Mouse (Mus musculus): Measurements from ENCODE around the gene Sdcbp2.
"Not testable (repeated sequence)": the region's sequence is repeated elsewhere in the genome, so short reads cannot be mapped to it uniquely, and the experiment has no call there.

Gene Sdcbp2

DNA sequence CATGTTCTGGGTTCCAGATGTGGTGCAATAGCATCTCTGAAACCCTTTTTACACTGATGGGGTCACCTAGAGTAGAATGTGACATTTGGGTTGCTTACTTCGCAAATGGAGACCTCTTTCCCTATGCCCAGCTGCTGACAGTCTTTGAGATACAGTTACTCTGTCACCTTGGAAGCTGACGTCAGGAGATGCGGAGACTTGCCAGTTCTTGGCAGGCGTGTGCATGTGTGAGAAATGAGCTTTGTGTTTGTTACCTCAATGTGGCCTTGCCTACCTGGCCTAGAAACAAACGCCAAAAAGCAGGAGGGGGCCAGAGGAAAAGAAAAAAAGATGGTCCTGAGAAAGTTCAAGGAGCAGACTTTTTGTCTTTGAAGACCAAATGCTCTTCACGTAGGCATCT lies 5.6 kb upstream of the Sdcbp2 start:
- DNase-seq (ENCODE audit: low read depth, low spot score) = no peak

DNA sequence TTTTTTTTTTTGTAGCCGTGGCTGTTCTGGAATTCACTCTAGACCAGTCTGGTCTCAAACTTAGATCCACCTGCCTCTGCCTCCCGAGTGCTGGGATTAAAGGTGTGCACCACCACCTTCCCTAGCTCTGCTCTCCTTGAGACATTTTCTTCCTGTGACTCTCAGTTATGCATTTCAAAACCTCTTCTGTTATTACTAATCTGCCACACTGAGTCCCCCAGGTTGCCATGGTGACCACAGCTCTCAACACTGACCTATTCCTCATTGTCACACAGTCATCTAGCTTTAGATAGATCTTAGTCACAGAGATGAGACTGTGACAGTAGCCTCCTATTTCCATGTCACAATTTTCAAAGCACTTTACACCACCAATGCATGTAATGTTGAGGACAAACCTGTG lies 3.0 kb upstream of the Sdcbp2 start:
- no peak for DNase-seq (ENCODE audit: low read depth, low spot score)

DNA sequence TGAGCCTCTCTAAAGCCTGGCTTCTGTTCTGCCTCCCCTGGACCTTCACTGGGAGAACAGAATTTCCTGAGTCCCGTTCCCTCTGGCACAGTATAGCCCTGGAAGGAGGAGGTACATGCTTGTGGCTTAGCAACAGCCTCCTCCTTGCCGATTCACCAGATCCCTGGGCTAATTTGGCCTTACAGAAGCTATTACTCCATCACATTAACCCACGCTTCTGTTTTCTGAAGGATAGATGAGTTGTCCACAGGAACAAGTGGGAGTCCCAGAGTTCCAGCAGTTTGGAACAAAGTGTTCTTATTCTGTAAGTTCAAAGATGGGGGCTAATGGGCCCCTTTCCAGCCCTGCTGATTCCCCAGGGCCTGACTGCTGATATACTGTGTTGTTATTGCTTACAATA lies 1.2 kb downstream of the Sdcbp2 start:
- no peak for DNase-seq (ENCODE audit: low read depth, low spot score)

DNA sequence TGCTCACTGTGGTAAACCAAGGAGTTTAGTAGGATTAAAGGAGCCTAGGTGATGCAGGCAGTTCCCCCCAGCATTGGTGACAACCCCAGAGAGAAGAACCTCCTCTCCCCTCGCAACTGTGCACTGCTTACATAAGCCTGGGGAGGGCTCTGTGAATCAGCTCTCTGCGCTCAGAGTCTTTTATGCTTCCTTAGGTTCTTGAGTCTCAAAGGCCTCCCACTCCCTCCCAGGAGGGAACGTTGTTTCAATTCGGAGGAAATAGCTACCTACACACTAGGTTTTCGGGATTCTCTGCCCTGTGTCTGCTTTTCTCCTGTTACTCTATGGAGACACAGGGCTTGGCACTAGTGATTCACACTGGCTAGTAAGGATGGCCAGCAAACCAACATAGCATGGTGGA lies 2.2 kb downstream of the Sdcbp2 start:
- no peak for DNase-seq (ENCODE audit: low read depth, low spot score)

DNA sequence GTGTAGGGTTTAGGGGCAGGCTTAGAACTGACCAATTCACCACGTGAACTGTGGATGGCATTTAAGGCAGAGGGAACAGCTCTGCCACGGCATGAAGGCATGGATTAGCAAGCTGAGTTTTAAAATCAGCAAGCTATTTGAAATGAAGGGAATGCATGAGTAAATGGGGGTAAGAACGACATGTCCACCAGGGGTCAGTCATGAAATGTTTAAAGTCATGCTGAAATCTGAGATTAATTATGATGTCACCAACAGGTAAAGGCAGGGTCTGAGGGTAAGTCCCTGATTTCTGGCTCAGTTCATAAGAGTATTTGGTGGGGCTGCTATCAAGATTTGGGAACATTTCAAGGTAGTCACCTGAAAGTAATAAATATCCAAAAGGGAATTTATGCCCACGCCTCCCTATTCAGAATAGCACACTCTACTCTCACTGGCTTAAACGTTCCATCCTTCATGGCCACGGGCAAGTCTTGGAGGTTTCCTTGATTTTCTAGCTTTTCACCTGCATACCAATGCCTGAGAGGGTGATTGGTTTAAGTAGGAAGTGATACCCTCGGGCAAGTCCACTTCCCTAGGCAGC lies 2.8 kb downstream of the Sdcbp2 start:
- DNase-seq (ENCODE audit: low read depth, low spot score) = peak; percentile 56

DNA sequence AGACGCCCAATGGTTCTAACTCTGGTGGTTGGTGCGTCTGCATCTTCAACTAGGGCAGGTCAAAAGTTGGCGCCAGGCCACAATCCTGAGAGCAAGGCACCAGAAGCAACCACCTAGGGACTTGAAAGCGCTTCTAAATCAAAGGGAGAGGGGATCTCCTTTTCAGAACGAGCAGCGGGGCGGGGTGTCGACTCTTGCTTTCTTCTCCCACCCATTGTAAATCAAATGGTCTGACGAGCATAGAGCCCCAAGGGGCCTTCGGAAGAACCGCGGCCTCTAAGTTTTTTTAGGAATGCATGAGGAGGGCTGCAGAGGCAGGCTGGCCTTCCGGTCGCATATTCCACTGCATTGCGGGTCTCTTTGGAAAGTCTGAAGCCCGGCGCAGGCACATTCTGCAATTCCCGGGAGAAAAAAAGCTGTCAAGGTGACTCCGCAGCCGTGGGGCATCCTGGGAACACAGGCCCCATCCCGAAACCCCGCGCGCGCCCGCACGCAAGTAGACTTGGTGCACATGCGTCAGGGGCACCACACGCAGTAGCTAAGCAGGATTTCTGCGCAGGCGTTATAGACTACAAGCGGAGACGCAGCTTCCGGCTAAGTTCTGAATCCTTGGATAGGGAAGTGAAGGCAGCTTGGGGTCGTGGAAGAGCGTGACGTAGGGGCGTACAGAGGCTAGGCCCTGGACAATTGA lies 3.4 kb downstream of the Sdcbp2 start:
- peak; percentile 88 for DNase-seq (ENCODE audit: low read depth, low spot score)

DNA sequence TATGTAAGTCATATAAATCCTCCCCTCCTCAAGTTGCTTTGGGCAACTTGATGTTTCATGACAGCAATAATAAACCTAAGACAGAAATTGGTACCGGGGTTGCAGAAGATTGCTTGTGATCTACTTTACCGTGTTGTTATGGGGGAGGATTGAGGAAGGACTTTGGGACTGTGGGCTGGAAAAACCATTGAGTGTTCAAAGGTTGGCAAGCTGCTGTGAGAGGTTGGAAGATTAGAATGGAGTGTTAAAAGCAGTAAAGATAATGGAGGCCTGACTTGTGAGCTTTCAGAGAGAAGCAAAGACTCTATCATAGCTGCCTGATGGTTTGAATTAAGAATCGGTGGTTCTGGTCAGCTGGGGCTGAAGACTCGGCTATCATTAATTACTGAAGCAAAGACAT lies 6.8 kb downstream of the Sdcbp2 start:
- no peak for DNase-seq (ENCODE audit: low read depth, low spot score)

DNA sequence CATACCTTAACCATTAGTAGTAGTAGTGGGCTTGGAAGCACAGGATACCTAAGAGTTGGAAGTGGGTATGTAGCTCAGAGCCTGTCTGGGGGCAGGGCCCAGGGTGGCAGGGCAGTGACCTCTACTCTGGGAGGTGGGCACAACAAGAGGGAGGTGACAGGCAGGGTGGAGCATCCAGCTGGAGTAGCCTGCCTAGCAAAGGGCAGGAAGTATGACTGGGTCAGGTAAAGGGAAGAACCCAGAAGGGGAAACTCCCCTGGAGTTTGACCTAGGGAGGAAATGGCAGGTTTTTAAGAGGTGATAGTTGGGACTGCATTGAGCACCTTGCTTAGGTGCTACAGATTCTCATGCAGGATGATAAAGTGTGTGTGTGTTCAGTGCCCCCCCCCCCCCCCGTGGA lies 8.5 kb downstream of the Sdcbp2 start:
- DNase-seq (ENCODE audit: low read depth, low spot score) = no peak

DNA sequence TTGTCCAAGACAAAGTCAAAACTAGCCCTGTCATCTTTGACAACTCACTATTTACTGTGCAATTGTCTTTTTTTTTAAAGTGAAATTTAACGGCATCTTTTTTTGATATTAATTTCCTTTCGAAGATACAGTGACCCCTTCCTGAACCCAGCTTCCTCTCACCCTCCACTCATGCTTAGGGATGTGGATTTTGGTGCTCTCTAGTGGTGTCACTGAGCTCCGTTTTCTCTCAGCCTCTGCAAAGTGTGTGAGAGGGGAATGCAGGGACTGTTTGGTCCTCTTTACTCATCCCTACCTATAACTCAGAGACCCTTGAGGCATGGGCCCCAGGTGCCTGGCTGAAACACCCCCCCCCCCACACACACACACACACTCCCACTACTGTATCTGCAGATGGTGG lies 13.5 kb downstream of the Sdcbp2 start:
- no peak for DNase-seq (ENCODE audit: low read depth, low spot score)

DNA sequence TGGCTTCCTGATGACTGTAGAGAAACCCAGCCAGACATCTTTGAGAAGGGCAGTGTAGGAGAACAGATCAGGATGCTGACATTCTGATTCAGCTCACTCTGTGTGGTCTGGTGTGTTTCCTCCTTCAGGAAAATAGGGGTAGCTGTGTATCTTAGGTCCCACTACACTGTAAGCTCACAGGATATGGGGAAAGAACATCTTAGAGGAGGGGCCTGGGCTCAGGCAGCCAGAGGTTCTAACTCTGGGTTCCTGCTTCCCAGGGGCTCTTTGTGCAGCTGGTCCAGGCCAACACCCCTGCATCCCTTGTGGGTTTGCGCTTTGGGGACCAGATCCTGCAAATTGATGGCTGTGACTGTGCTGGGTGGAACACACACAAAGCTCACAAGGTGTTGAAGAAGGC lies 14.4 kb downstream of the Sdcbp2 start:
- DNase-seq (ENCODE audit: low read depth, low spot score) = no peak

DNA sequence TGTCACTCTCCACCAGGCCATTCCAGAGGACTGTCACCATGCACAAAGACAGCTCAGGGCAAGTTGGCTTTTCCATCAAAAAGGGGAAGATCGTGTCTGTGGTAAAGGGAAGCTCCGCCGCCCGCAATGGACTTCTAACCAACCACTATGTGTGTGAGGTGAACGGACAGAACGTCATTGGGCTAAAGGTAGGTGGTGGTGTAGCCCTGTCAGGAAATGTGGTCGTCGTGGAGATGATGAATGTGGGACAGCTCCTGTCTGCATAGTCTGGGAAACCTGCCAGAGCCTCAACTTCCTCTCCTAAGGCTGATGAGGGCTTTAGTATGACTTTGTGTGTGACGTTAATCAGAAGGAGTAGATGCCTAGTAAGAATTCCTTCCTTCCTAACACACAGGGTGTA lies 14.9 kb downstream of the Sdcbp2 start:
- DNase-seq (ENCODE audit: low read depth, low spot score) = no peak

DNA sequence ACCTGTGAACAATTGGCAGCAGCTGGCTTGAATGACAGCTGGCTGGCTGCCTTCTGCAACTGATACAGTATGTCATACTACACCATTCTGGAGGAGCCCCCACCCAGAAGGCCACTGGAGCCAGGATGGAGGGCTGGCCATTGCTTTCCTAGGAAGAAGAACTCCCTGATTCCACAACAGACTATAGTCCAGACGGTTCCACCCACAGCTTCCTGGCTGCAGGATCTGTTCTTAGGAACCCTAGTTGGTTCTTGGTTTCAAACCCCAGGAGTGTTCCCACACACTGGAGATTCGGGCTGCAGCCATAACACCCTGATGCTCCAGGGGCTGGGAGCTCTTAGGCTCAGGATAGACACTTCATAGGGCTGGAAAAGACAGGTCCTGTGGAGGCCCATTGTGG lies 25.6 kb downstream of the Sdcbp2 start:
- no peak for DNase-seq (ENCODE audit: low read depth, low spot score)

DNA sequence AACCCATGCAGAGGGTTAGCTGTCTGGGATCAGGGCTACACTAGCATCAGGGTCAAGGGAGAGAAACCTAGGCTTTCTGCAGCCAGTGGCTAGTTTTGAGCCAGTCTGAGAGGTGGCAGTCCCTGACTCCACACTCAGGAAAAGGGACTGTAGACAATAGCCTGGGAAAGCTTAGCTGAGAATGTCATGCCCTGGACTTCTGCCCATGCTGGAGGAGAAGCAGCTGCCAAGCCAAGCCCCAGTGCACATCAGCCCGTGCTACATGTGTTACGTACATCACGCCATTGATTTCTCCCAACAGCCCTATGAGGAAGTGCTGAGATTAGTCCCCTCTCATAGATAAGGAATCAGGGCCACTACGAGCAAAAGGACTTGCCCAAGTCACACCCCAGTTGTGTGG lies 29.7 kb downstream of the Sdcbp2 start:
- no peak for DNase-seq (ENCODE audit: low read depth, low spot score)

DNA sequence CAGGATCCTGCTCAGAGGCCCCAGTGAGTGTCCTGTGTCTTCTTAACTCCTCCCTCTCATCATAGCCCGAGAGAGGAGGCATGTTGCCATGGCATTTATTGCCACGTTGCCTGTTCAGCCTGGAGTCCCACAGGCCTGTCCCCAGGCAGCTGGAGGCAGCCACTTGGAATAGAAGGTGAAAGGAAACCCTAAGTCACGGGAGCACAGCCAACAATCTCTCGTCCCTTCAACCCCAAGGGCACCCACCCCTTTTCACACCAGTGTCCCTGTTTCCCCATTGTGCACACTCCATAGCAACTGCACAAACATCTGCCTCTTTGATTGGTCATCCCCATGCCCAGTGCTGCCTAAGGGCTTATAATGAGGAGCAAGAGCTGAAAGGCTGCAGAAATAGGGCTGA lies 31.2 kb downstream of the Sdcbp2 start:
- DNase-seq (ENCODE audit: low read depth, low spot score) = peak; percentile 67

DNA sequence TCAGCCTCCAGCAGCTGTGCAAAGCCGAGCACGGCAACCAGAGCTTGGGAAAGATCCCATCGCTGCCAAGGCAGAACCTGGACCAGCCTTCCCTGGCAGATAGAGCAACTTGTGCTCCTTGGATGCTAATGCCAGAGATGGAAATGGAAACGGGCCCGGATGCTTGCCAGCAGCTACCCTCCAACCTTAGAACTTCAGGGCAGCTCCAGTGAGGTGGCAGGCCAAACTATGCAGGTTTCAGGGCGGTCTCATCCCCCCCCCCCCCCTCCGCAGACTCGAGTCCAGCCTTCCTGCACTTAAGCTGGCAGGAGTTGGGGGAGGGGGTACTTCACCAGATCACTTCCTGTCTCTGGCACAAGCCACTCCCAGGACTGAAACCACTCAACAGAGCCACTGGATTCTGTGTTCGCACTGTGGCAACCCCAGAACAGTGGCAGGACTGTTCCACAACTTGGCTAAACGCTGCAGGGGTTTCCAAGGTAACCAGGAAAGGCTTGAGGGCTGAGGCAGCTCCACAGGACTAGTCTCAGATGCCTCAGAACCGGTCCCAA lies 33.1 kb downstream of the Sdcbp2 start:
- peak; percentile 39 for DNase-seq (ENCODE audit: low read depth, low spot score)

DNA sequence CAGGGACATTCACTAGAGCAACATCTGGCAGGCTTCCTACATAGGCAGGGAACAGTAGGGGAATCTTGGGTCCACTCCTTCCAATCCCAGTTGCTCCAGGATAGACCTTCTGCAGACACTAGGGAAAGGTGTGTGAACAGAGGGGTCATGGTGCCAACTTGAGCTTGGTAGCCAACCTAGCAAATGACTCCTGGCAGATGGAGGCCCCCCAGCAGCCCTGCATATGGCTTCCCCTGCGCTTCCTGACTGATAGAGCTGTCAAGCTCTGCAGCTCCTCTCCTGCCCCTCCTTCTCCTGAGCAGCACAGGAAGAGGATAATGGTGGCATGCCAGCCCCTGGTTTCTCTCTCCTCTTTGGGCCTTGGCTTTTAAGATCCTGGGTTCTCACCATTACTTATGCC lies 36.0 kb downstream of the Sdcbp2 start:
- DNase-seq (ENCODE audit: low read depth, low spot score) = no peak

DNA sequence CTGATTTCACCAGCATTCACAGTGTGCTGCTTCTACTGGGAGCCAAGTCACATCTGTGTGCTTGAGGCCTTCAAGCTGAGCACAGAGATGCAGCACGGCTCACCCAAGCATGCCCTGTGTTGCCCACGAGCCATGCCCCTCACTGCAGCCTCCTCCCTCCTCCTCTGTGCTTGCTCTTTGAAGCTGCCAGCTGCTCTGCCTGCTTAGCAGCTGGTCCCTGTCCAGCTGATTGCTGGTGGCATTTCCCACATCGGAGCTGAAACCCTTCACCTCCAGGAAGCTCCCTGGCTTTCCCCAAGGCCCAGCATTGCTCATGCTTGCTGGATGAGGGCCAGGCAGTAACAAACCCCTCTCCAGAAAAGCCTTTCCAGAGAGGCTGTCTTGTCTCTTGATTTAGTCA lies 37.6 kb downstream of the Sdcbp2 start:
- DNase-seq (ENCODE audit: low read depth, low spot score) = no peak

DNA sequence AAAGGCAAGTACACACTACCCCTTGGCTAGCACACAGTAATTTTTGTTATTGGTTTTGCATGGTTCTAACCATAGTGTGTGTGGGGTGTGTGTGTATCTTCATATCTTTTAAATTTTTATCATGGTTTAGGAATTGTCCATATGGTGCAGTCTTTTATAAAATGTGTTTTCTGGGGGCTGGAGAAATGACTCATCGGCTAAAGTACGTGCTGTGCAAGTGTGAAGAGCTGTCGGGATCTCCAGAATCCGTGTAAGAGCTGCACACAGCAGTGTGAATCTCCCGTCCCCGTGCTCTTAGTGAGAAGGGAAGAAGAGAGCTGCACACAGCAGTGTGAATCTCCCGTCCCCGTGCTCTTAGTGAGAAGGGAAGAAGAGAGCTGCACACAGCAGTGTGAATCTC lies 43.4 kb downstream of the Sdcbp2 start:
- DNase-seq (ENCODE audit: low read depth, low spot score) = not testable (repeated sequence)

DNA sequence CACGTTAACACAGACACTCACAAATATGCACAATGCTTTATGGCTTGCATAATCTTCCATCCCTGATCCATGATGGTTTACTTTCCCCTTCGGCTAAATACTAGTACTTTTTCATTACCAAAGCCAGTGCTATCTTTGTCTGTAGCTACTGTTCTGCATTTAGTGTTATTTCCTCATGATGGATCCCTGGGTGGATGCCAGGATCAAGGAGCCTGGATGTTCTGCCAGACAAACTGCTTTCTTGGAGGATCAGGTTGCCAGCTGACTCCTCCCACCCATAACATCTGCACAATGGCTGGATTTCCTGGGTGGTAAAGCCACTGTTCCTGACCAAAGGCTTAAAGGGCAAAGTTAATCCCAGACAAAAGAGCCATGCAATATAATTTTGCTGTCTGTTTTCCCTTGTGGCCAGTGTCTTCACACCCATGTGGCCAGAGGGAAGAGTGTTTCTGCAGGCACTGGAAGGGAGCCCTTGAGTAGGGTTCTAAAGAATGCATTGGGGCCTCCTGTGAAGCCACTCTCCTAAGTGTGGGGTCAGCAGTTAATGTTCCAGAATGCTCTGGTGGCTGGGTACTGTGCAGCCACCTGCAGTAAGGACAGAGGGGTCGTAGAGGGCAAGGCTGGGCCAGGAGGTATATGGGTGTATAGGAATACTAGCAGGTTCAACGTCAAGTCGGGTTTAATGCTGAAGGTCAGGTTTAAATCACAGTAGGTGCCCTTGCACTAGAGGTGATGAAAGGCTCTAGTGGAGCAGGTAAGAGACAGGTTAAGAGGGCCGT lies 44.3 kb downstream of the Sdcbp2 start:
- DNase-seq (ENCODE audit: low read depth, low spot score) = no peak

DNA sequence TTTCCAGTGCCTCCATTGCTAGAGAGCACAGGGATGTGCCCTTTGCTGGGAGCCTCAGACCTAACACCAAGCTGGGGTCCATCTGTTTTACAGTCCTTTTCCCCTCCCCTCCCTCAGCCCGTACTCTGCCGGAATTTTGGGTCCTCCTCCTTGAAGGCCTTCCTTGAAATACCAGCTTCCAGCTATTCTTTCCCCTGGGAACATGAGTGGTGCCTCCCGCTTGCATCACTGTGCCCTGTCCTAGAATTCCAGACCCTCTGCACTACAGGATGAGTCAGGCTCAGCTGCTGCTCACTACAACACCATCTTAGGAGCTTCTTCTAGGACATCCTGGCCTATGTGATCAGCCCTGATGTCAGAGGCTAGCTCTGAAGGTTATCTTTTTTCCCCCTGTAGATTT lies 51.4 kb downstream of the Sdcbp2 start:
- DNase-seq (ENCODE audit: low read depth, low spot score) = no peak

DNA sequence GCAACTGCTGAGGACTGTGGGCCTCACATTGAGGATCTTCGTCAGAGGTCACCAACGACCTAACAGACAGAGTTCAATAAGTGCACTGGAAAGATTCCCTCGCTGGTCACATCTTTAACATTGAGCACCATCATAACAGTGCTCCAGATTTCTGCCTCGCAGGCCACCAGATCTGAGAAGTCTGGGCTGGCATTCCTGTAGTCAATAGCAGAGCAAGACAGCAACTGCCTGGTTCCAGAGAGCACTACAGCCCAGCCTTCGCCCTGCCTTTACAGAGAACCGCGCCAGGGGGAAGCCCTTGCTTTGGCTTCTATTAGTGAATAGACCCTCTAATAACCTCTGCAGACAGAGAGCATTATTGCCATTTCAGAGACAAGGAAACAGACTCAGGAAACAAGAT lies 53.9 kb downstream of the Sdcbp2 start:
- DNase-seq (ENCODE audit: low read depth, low spot score) = no peak

DNA sequence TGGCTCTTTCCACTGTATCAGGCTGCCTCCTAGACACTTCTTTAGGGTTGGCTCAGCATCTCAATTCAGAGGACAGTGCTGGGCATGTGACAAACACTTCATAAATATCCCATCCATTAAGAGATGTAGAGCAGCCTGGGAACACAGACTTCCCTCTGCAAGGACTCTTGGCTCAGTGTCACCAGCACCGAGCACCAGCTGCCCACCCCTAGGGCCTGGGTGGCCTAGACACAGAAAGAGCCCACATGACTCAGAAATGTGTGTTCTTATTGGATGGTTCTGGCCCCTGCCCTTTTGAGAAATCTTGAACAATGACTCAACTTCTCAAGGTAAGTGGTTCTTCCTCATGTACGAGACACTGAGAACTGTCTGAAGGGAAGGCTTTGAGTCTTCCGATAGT lies 55.6 kb downstream of the Sdcbp2 start:
- DNase-seq (ENCODE audit: low read depth, low spot score) = no peak

DNA sequence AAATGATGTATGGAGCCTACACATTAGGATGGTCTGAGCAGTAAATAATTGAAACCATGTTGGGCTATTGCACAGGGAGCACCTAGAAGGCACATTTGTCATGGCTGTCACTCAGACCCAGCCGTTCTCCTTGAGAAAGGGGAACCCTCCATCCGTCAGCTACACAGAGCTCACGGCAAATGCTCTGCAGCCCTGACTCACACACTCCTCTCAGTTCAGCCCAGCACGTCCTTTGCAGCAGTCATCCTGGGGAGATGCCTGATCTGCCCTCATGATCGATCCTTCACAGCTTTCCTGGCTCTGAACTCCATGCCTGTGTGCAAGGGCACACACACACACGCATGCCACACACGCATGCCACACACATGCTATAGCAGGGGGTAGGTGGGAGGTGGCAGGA lies 56.9 kb downstream of the Sdcbp2 start:
- DNase-seq (ENCODE audit: low read depth, low spot score) = no peak

Data from mesoderm, embryonic 11.5 days (tissue).